Mouse (Mus musculus) inflammation-experienced regulatory T-cells, adult 6 months (primary cell): Measurements from ENCODE around the gene Qrich2. TPM values are rescaled to one million over a fixed set of nuclear protein-coding genes. Genes with fewer than 3 reads are reported as not detected.

ENCODE experiments used
- ATAC-seq: one replicate; pipeline ENCODE4 v1.8.0; 2017
- polyA plus RNA-seq, 3 experiments: library from polyadenylated mRNA; unstranded; fragments of 100-300 nt; shearing (Covaris generic); gene quantifications; one replicate each; pipeline ENCODE4 v1.2.1; 2017

Gene Qrich2
- polyA plus RNA-seq, 3 experiments from 2014 or later: not detected

DNA sequence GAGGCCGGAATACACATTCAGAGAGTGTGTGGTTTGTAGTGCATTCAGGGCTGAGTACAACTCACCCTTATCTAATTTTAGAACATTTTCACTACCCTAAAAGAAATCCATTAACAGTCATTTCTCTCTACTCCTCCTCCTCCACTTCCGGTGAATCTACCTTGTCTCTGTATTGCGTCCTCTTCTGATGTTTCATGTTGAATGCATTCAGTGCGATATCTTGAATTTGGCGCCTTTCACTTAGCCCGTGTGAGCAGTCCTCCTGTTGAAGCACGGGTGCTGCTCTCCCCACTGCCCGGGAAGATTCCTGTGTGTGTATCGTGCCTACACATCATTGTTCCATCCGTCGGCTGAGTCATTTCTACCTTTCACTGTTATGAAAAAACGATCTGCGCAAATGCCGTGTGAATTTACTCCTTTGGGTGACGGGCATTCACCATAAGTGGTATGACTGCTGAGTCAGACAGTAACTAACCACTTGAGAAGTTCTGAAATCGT, 59.8 kb downstream of the Qrich2 start:
- peak; percentile 89 for ATAC-seq

DNA sequence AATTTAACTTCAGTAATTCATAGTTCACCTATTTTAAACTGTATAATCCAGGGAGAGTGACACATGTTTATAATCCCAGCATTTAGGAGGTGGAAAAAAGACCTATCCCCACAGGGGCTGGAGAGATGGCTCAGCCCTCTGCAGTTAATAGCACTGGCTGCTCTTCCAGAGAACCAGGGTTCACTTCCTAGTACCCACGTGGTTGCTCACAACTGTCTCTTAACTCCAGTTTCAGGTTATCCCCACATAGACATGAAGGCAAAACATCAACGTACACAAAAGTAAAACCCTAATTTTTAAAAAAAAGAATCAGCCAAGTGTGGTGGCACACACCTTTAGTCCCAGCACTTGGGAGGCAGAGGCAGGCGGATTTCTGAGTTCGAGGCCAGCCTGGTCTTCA, 60.4 kb downstream of the Qrich2 start:
- no peak for ATAC-seq

DNA sequence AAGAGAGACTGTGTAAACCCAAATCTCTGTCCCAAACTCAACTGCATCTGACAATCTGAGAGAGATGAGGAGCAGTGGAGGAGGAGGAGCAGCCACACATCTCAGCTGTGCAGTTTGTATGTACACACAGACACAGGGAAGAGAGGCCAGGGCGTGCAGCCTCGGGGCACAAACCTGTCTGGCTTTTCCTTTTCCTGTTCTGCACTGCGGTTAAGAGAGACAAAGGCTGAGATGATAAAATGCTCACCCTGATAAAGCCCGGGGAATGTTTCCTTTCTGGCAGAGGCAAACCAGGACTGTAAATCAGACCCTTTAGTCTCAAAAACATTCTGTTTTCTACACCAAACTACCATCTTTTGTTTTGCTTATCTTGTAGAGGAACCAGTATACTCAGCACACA, 65.5 kb downstream of the Qrich2 start:
- ATAC-seq: no peak

DNA sequence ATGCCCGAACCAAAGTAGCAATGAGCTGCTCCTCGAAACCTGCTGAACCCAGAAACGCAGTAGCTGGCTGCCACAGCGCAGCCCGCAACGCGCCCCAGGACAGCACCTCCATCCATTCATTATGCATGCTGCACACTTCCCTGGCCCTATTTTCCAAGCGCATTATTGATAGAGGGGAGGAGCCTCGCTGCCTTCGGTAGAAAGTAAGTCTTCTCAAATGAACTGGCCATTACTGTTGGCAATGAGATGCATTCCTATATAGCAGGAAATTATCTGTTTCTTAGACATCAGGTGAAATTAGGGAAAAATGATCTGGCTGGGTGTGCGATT, 67.7 kb downstream of the Qrich2 start:
- ATAC-seq: no peak

DNA sequence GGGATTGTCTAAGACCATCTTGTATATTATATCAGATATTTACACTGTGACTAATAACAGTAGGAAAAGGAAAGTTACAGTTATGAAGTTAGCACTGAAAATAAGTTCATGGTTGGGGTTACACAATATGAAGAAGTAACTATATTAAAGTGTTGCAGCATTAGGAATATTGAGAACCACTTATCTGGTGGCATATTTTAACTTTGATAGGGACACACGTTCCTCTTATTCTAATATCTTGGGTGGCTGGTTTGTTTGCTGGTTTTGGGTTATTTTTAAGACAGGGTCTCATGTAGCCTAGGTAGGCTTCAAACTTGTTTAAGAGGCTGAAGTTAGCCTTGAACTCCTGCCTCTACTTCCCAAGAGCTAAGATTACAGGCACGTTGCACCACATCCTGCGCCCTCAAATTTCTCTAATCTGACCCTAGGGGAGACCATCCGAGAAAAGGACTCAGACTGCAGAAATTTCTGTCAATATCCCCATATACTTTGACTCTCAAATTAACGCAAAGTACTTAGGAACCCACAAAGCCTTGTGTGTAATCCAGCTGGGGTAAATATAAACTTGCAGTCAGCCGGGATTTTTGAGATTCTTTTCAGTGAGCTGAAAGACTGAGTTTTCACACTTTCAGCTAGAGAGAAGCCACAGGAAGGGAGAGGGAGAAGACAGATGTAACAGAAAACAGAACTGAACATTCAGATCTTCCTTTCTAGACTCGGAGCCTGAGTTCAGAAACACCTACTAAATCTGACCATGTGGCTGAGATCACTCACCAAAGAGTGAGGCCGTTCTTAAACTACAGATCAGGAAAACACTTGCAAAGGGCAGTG, 68.3 kb downstream of the Qrich2 start:
- no peak for ATAC-seq

DNA sequence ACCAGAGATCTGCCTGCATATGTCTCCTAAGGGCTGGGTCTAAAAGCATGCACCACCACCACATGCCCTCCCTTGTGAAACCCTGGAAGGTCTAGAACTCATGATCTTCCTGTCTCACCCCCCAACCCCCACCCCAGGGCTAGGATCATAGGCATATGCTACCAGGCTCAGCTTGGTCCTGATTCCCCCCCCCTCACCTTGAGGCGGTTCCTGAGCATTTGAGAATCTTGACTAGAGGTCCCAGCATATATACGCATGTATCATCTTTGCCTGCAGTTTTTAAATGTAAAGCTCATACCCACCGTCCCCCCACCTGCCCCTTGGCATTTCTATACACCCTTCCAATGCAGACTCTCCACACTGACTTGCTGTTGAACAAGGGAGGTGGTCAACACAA, 69.1 kb downstream of the Qrich2 start:
- no peak for ATAC-seq

DNA sequence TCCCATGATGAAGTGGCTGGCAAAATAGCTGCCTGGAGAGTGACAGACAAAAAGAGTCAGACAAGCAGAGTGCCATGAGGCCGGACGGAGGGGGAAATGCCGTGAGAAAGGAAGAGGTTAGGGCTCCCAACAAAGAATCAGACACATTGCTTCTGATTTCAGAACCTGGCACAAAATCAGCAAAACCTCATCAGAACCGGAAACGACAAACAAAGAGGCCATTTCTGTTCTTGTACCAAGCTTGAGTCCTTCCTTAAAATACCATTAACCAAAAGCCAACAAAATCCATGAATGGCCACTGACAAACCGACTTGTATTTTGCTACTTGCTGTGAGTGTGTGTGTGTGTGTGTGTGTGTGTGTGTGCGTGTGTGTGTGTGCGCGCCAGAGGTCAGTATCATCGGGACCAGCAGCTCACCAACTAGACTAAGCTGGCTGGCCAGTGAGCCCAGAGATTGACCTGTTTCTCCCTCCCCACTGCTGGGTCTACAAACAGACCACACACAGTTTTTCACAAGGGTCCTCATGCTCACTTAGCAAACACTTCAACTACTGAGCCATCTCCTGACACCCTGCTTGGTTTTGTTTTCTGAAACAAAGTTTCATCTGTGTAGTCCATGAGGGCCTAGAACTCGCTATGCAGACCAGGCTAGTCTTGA, 69.6 kb downstream of the Qrich2 start:
- no peak for ATAC-seq

DNA sequence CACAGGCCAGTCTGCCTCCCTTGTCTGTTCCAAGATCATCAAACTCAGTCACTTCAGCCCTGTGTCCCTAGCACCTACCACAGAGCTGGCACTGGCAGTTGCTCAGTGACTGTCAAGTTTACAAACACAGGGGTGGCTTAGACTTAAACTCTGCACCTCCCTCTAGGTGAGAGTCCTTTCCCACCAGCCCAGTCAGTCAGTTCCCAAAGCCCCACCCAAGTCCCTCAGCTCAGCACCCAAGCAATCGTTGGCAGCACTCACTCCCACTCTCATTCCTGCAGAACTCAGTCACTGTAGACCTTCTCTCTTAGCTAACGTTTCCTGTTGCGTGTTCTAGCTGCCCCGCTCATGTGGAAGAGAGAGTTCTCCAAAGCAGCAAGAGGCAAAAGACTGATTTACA, 71.3 kb downstream of the Qrich2 start:
- peak; percentile 68 for ATAC-seq

Other genes with a start within 250 kb of the Qrich2 start
- gene Evpl, start 228.2 kb downstream of the Qrich2 start, polyA plus RNA-seq: not detected
- gene Srp68, start 192.0 kb downstream of the Qrich2 start, polyA plus RNA-seq: 10 to 100 TPM; 40.4 to 44.2 (median 42.3) TPM
- gene Galr2, start 185.3 kb downstream of the Qrich2 start, polyA plus RNA-seq: not detected
- gene Exoc7, start 159.0 kb downstream of the Qrich2 start, polyA plus RNA-seq: 10 to 100 TPM; 70.3 to 96.0 (median 70.6) TPM
- gene Foxj1, start 130.8 kb downstream of the Qrich2 start, polyA plus RNA-seq: not detected
- 10 to 100 TPM in 1 of 3 experiments, 1 to 10 TPM in 2; 3.0 to 15.1 (median 8.5) TPM for gene Rnf157, start 53.2 kb downstream of the Qrich2 start, polyA plus RNA-seq
- gene Ubald2, start 32.1 kb downstream of the Qrich2 start, polyA plus RNA-seq: 10 to 100 TPM; 10.4 to 14.6 (median 10.6) TPM
- gene Prpsap1, start 28.0 kb upstream of the Qrich2 start, polyA plus RNA-seq: 10 to 100 TPM; 23.4 to 58.2 (median 50.6) TPM
- gene Sphk1, start 64.7 kb upstream of the Qrich2 start, polyA plus RNA-seq: not detected
- 1 to 10 TPM; 1.5 to 2.2 (median 2.0) TPM for gene Ube2o, start 115.2 kb upstream of the Qrich2 start, polyA plus RNA-seq
- gene Aanat, start 120.2 kb upstream of the Qrich2 start, polyA plus RNA-seq: not detected
- gene Rhbdf2, start 160.8 kb upstream of the Qrich2 start, polyA plus RNA-seq: 1 to 10 TPM; 3.4 to 9.3 (median 3.9) TPM
- gene Prcd, start 187.3 kb upstream of the Qrich2 start, polyA plus RNA-seq: not detected
- under 1 TPM in 2 of 3 experiments, not detected in 1; 0.24 to 0.32 TPM for gene Cygb, start 188.1 kb upstream of the Qrich2 start, polyA plus RNA-seq